Mouse (Mus musculus): ENCODE measurements at regions not wholly inside any gene's neighbourhood (a gene's known extent, or its start where the extent isn't known, plus 50 kb on each side); places are given as distances from the start of the nearest gene placed in this dataset.
A peak's percentile ranks its signal among the peaks of the same experiment; 100 is the strongest.

DNA sequence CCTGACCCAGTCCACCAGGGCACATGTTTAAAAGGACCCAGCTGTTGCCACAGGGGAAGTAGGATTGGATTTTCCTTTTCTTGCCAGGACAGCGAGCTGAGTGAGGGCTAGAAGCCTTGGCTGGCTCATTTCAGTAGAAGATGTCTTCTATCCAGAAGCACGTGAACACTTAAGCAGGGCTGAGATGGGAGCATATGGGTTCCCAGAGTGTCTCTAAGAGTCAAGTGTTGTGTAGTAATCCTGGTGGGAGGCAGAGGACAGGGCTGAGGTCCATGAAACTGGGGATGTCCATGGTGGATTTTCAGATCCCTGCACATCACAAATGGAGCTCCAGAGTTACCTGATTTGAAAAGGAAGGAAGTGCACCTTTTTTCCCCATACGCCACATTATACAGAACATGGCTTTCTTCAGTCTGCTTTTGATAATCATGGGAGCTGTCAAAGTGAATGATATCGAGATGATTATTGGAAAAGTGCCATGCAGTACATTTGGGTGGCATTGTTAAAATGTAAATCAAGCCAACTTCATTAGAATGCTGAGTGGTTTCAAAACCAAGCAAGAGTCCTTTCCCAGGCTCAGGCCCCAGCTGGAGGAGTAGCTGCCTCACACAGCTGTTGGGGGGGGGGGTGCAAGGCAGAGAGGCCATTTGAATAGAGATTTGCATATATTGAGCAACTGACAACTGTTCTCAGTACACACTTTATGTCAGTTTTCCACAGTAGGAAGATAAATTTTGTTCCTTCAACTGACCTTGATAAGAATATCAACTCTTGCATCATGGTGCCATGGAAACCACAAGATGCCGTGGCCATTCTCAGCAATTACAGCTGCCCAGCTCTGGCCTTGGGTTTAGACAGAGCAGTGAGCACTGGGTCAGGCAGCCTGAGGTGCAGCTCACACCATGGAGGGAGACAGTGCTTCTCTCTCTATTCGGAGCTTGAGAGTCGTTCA is 81.7 kb downstream of the Slc35b3 start:
- DNase-seq: peak; percentile 14

- no peak for DNase-seq
These were observed 84.8 kb downstream of the Slc35b3 start for GRCm38 (mm10) chr13:38875923-38876322.

- no peak for DNase-seq
These were observed 96.7 kb downstream of the Slc35b3 start for GRCm38 (mm10) chr13:38864002-38864401.

GRCm38 (mm10) chr13:38855742-38856141 is 104.9 kb downstream of the Slc35b3 start:
- no peak for DNase-seq

DNA sequence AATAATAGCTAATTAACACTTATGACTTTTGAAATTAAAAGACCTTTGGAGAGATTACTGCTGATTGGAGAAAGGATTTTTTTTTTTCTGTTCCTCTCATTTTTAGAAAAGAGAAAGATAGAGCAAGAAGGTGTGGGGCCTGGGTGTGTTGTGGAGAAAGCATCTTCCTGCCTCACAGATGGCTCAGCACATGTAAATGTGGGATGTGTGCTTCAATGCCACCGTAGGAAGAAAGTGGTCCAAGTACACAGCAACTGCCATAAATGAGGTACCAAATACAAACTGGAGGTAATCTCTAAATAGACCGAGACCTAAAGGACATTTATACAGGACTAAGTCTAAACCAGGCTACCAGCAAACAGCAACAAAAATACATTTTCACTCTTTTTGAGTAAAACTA is 105.7 kb downstream of the Slc35b3 start:
- DNase-seq: no peak

DNA sequence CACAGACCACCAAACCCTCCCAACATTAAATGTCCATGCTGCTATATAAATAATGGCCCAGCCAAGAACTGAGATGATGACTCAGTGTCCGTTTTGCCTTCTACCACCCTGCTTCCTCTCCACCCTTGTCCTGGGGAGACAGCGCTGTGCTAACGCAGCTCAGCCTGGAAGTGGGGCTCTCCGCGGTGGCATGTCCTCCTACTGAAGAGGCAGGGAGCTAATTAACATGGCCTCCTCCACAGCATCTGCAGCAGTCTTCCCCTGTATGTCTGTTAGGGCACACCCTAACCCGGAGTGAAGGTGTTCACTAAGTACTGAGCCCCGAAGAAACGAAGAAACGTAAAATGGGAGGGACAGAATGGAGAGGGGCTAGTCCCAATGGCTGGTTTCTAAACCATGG is 107.8 kb downstream of the Slc35b3 start:
- no peak for DNase-seq

GRCm38 (mm10) chr13:38851820-38852219 is 108.9 kb downstream of the Slc35b3 start:
- no peak for DNase-seq

DNA sequence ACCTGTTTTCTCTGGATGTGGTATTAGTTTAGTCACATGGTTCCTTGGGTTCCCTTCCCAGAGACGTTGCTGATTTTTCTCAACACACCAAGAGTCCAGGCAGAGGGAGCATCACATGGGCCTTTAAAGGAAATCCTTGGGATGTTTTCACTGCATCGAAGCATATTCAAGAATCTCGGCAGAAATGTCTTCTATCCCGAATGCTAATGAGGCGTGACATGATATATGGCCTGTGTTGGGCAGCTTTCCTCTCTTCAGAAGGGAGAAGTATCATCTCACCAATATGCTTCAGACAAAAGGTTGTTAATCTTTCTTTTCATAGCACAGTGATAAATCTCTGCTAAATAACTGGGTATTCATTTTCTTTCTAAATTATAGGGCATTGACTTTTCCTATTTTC is 122.4 kb downstream of the Slc35b3 start:
- no peak for DNase-seq

DNA sequence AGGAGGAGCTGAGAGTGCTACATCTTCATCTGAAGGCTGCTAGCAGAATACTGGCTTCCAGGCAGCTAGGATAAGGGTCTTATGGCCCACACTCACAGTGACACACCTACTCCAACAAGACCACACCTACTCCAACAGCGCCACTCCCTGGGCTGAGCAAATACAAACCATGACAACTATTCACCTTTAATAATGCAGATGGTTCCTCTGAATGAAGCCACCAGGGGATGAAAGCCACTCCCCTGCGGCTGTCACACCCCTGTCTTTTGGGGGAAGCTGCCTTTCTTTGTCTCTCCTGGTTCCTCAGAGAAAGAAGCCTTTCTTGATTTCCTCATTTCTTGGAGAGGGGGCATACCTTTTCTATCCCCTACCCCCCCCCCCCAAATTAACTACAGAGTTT is 135.0 kb downstream of the Slc35b3 start:
- DNase-seq: no peak

GRCm38 (mm10) chr13:38819526-38819925 is 141.1 kb downstream of the Slc35b3 start:
- DNase-seq: no peak

GRCm38 (mm10) chr13:38818781-38819180 is 141.9 kb downstream of the Slc35b3 start:
- DNase-seq: no peak

- no peak for DNase-seq
These were observed 144.4 kb downstream of the Slc35b3 start for GRCm38 (mm10) chr13:38816296-38816695.

- no peak for DNase-seq
These were observed 145.5 kb downstream of the Slc35b3 start for GRCm38 (mm10) chr13:38815002-38815707.

- no peak for DNase-seq
These were observed 139.7 kb upstream of the Eef1e1 start for GRCm38 (mm10) chr13:38798514-38798913.

- DNase-seq: no peak
These were observed 134.6 kb upstream of the Eef1e1 start for GRCm38 (mm10) chr13:38793456-38793855.

DNA sequence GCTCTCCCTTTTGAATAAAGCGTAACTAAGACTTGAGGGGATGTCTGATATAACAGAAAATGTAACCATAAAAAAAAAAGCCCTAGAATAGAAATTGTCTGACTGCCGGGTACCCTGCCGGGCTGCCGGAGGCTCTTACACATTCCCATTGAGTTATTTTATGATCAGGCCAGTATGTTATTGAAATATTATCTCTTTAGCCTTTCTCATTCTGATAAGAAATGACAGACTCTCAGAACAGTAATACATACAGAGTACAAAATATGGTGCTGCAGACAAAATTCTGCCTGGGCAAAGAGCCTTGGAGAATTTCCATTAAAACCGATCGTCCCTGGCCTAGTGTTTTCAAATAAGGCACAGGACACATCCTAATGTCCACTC is 121.8 kb upstream of the Eef1e1 start:
- DNase-seq: no peak

GRCm38 (mm10) chr13:38779984-38780629 is 121.2 kb upstream of the Eef1e1 start:
- DNase-seq: no peak

DNA sequence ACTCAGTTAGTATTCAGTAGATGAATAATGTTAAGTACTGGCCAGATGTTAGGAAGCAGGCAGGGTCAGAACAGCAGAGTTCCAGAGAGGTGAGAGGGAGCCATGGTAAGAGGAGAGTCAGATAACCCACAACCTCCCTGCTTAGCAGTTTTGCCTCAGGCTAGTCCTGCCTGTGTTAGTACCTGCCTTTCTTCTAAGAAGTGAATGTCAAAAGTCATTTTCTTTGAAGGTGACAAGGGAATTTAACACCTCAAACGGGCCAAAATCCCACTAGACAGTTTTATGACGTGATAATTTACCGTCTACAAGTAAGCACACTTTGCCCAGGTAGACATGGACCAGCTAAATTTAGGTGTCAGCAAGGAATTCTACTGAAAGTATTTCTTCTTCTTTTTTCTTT is 117.7 kb upstream of the Eef1e1 start:
- no peak for DNase-seq

DNA sequence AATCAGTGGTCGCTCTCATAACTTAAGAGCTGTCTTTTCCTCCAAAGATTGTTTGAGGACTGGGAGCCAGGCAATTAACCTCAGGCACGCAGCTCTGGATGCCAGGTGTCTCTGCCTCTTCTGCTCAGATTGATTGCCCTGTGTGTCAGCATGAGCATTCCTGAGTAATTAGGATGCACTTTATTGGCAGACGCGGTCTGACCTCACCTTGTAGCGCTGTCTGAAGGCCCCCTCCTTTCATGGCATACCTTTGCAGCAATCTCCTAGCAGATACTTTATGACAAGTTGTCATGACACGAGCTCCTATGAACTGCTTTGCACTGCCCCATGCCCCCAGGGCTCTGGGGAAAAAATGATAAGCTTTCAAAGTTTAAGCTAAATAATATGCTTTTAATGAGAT is 114.1 kb upstream of the Eef1e1 start:
- no peak for DNase-seq

GRCm38 (mm10) chr13:38766133-38766532 is 107.3 kb upstream of the Eef1e1 start:
- DNase-seq: peak; percentile 60

DNA sequence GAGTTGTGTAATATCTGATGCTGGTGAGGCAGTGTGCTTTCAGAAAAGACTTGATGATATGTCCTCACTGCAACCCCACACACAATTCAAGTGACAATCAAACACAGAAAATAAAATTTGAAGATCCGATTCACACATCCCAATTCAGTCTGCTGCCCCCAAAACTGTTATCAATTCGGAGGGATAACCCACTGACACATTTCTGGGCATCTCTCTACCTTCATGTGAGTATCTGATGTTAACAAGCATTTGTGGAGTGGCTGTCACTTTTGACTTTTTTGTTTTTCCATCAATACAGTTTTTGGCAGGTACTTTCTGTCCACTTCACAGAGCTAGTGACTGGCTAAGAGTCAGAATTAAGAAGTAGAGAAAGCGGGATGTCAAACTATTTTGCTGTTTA is 101.4 kb upstream of the Eef1e1 start:
- no peak for DNase-seq

DNA sequence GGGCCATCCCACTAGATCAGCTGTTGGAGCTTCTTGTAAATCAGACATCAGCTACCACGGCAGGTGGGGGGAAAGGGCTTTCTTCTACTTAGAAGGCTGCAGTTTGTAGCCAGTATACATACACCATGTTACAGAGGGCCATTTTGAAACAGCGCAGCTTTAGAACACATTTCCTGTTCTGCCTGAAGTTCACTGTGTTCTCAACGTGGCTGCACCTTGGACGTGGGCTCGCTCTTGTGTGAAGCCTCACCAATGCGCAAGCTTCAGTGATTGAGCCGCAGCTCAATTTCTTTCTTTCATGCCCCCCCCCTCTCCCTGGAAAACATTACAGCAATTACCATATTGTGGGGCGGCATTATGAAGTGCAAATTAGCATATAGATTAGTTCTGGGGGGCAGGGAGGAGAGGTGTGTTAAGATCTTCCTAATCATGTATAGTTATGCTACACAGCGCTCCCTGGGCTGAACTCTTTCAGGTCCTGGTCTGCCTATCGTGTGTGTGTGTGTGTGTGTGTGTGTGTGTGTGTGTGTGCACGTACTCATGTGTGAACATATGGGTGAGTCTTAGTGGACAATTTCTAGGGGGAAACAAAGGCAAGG is 97.9 kb upstream of the Eef1e1 start:
- no peak for DNase-seq

- no peak for DNase-seq
These were observed 94.9 kb upstream of the Eef1e1 start for GRCm38 (mm10) chr13:38753722-38754121.

All from kidney, postnatal 10 days (tissue).